Mouse (Mus musculus) spleen, adult 2 months (tissue): ENCODE measurements around the gene Prpsap1. TPM values are rescaled to one million over a fixed set of nuclear protein-coding genes. Genes with fewer than 3 reads are reported as not detected.

ENCODE experiments used
- DNase-seq, 2 experiments: peaks; one replicate each; pipeline versions ENCODE4 v3.0.0 to v3.0.0-alpha.2; 2012 to 2021; ENCODE audit warnings: low spot score in 2 of 2, low read depth in 1 of 2
- H3K27ac ChIP-seq: fragments of 200-500 bp; 2 replicates; pipeline ENCODE4 v1.5.1; 2012; ENCODE audit warnings: low read length, inconsistent platforms; ENCODE audit not compliant: insufficient read depth
- H3K27me3 ChIP-seq: fragments of 200-500 bp; 2 replicates; pipeline ENCODE4 v1.6.1; 2012; ENCODE audit warnings: mild to moderate bottlenecking, moderate library complexity, low read length, inconsistent platforms; ENCODE audit not compliant: control insufficient read depth, insufficient read depth
- H3K36me3 ChIP-seq: fragments of 200-500 bp; 2 replicates; pipeline ENCODE4 v1.6.1; 2012; ENCODE audit warnings: mild to moderate bottlenecking, low read length, inconsistent platforms; ENCODE audit not compliant: control insufficient read depth, insufficient read depth
- H3K4me1 ChIP-seq: fragments of 200-500 bp; 2 replicates; pipeline ENCODE4 v1.6.1; 2011; ENCODE audit warnings: inconsistent platforms; ENCODE audit not compliant: control insufficient read depth, insufficient read depth, insufficient read length
- H3K4me3 ChIP-seq: fragments of 200-500 bp; 2 replicates; pipeline ENCODE4 v1.5.1; 2011; ENCODE audit warnings: mild to moderate bottlenecking, inconsistent platforms; ENCODE audit not compliant: insufficient read depth, insufficient read length; ENCODE audit errors: extremely low read depth
- CTCF ChIP-seq: fragments of 200-500 bp; IDR thresholded peaks from 2 replicates; pipeline ENCODE4 v1.5.1; 2011; ENCODE audit warnings: mild to moderate bottlenecking, inconsistent platforms; ENCODE audit not compliant: insufficient read depth, insufficient read length, insufficient replicate concordance; ENCODE audit errors: extremely low read depth
- POLR2A ChIP-seq: fragments of 200-500 bp; IDR thresholded peaks from 2 replicates; pipeline ENCODE4 v1.6.1; 2011; ENCODE audit warnings: low read depth, low read length, inconsistent platforms
- WGBS: fragments of 180-500 bp; shearing (Covaris S2); methylation state at CpG from one replicate; pipeline ENCODE4 v1.1.7; 2018; 5-methylcytosine and 5-hydroxymethylcytosine counted together
- polyA plus RNA-seq: library from polyadenylated mRNA; depleted of rRNA; stranded (reverse); fragments of >200 nt; gene quantifications from 2 replicates; pipeline ENCODE4 v1.2.3, GENCODE M21; 2012; rRNA removed

The Prpsap1 gene
- 62.1 and 95.5 TPM in 2 replicates for polyA plus RNA-seq

DNA sequence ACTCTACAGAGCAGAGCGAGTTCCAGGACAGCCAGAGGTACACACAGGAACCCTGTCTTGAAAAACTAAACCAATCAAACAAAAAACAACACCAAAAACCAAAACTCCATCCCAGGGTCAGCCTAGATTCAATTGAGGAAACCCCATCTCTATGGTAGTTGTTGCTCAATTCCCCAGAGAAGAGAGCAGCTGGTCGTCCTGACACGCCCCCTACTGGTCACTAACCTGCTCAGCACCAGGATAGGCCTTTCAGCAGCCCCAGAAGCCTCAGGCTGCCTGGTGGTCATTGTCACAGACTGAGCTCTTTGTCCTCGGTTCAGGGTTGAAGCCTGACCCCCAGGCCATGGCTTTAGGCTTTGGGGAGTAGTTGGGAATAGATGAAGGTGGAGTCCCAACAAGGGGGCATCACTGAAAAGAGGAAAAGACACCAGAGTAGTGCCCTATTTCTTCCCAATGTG, at the start of gene Prpsap1:
Gene Prpsap1, minus strand, starts transcription at position 408 of the 458 bp plus-strand sequence.
- Histone ChIP-seq H3K4me3 (no peak within 1 kb of the TSS), H3K27ac (no peak within 1 kb of the TSS; the same call in 1 of the 2 replicates), H3K27me3 (no peaks in the 10 kb centered on the region), H3K36me3 (no peaks in the 10 kb centered on the region), H3K4me1 (peaks cover 3% of the 10 kb centered on the region)
- WGBS, result 25% methylated on average over 4 of the region's 4 CpGs
- DNase-seq, result peak; percentile 49 to 58
- TF ChIP-seq CTCF (peak; percentile 71; the same call in 1 of the 2 replicates), POLR2A (no peak)

DNA sequence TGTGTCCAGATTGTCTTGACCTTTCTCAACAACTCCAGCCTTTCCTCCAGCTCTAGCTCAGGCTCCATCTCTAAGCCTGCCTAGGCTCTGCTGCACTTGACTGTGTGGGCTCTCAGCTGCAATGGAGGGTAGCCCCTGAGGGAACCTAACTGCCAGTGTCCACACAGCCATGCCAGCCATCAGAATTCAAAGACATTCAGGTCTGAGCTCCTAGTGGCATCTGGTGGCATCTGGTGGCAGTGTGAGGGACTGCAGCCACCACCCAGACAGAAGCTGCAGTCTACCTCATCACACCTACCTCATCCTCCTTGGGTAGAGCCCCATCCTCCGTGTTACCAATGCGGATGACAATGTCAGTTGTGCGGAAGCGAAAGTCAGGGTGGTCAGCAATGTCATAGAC, 49.1 kb upstream of the Prpsap1 start:
- H3K27me3 ChIP-seq, result no peaks in the 10 kb centered on the region
- no peak overlapping the region for H3K27ac ChIP-seq
- TF ChIP-seq CTCF (peak; percentile 53; the same call in 1 of the 2 replicates), POLR2A (no peak)
- no peak overlapping the region for H3K4me3 ChIP-seq
- H3K36me3 ChIP-seq, result peaks cover 54% of the 10 kb centered on the region
- WGBS, result 82% methylated on average over 4 of the region's 4 CpGs
- no peak for DNase-seq
- no peaks in the 10 kb centered on the region for H3K4me1 ChIP-seq

- peaks cover 56% of the 10 kb centered on the region for H3K36me3 ChIP-seq
- no peaks in the 10 kb centered on the region for H3K4me1 ChIP-seq
- no peak overlapping the region for H3K27ac ChIP-seq
- TF ChIP-seq POLR2A, result no peak
- no peak for TF ChIP-seq CTCF
- 96% methylated on average over 11 of the region's 11 CpGs for WGBS
- DNase-seq, result no peak
- no peaks in the 10 kb centered on the region for H3K27me3 ChIP-seq
- no peak overlapping the region for H3K4me3 ChIP-seq
Observed at GRCm38 (mm10) chr11:116541183-116541582, 47.2 kb upstream of the Prpsap1 start.

DNA sequence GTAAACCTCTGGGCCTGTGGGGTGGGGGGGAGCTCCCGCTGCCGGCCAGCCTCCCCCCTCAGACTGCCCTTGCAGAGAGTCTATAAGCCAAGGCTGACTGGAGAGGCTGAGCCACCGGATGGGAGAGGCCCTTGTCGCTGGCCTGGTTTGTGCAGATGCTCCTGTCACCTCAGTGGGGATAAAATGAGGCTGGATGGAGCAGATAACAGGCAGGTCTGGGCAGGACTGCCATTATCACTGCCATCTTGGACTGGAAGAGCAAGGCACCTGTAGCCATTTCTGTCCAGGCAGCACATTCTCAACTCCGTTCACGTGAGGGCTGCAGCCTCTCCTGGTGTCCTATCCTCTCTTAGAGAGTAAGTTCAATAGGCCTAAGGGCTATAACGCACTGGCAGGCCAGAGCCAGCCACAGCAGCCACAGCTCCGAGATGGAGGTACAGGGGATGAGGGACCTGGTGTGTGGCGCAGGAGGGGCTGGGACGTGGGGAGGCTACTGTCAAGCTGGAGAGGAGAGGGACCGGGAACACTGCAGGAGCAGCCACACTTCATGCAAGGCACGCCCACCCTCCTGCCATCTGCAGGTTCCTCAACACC, 44.2 kb upstream of the Prpsap1 start:
- Histone ChIP-seq H3K4me1 (peaks cover 6% of the 10 kb centered on the region), H3K4me3 (no peak overlapping the region), H3K27ac (no peak overlapping the region), H3K27me3 (peaks cover 10% of the 10 kb centered on the region), H3K36me3 (peaks cover 37% of the 10 kb centered on the region)
- no peak for TF ChIP-seq POLR2A
- no peak for TF ChIP-seq CTCF
- no peak for DNase-seq
- WGBS, result 92% methylated on average over 12 of the region's 12 CpGs

DNA sequence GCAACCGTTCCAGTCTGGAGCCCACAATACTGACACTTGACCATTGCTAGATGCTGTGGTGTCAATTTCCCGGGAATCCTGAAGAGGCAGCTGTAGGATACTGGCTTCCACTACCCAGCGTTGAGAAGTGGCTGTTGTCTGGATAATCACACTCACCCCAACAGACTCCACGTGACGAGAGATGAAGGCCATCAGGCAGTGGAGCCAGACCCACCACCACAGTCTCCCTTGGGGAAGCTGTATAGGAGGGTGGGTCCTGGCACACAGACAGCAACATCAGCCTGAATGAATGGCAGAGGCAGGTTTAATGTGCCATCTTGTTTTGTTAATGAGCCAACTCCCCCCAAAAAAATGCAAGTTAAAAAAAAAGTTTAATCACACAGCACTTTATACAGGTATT, 43.4 kb upstream of the Prpsap1 start:
- Histone ChIP-seq H3K27ac (no peak overlapping the region), H3K36me3 (peaks cover 35% of the 10 kb centered on the region), H3K4me3 (no peak overlapping the region), H3K4me1 (peaks cover 14% of the 10 kb centered on the region), H3K27me3 (peaks cover 17% of the 10 kb centered on the region)
- WGBS, result 84% methylated on average over 5 of the region's 5 CpGs
- TF ChIP-seq POLR2A (no peak), CTCF (no peak)
- no peak for DNase-seq

DNA sequence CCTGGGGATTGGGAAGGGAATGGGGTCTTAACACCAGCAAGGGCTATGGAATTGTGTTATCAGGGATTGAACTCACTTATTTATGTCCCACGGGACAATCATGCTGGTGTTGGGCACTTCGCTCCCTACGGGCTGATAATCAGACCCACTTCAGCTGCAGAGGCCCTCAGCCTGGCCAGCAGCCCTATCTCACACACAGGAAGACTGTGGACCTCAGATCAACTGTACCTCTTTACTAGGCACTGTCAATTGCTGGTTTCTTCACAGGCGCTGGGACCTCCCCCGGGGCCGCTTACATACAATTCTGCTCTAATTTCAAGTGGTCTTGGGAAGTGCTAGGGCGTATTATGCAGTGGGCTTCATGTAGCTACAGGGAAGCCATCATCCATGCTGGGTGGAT, 42.7 kb upstream of the Prpsap1 start:
- 82% methylated on average over 7 of the region's 7 CpGs for WGBS
- H3K4me3 ChIP-seq, result no peak overlapping the region
- H3K27ac ChIP-seq, result no peak overlapping the region
- H3K4me1 ChIP-seq, result peaks cover 16% of the 10 kb centered on the region
- H3K36me3 ChIP-seq, result peaks cover 31% of the 10 kb centered on the region
- no peak for DNase-seq
- H3K27me3 ChIP-seq, result peaks cover 20% of the 10 kb centered on the region
- TF ChIP-seq CTCF (no peak), POLR2A (no peak)

DNA sequence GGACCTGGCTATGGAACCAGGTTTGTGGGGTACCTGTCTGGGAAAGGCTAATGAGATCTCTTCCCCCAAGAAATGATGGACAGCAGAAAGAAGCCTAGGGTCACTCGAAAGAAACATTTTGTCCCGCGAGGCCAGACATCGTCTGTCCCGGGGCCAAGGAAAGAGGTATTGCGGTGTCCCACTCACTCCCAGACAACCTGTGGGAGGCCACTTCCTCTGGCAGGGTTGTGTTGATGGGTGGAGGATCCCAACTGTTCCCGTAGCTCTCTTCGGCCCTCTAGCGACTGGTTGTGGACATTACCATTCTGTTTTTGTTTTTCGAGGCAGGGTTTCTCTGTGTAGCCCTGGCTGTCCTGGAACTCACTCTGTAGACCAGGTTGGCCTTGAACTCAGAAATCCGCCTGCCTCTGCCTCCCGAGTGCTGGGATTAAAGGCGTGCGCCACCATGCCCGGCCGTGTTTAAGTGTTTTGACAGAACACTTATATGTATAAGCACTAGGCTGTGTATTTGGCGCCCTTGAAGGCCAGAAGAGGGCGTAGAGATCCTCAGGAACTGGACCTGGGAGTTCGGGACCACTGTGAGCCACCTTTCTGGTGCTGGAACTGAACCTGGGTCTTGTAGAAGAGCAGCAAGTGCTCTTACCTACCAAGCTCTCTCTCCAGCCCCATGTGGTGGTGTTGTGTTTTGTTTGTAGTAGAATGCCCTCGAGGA, 40.3 kb upstream of the Prpsap1 start:
- Histone ChIP-seq H3K36me3 (peaks cover 12% of the 10 kb centered on the region), H3K27ac (peak overlapping the region; percentile 63; the same call in 1 of the 2 replicates), H3K27me3 (peaks cover 24% of the 10 kb centered on the region), H3K4me3 (peak overlapping the region; percentile 48; the same call in 1 of the 2 replicates), H3K4me1 (peaks cover 16% of the 10 kb centered on the region)
- peak; percentile 29; the same call in 1 of the 2 replicates for TF ChIP-seq CTCF
- TF ChIP-seq POLR2A, result no peak
- peak in 1 of 2 experiments; percentile 26 for DNase-seq
- 19% methylated on average over 20 of the region's 20 CpGs for WGBS
